Mouse (Mus musculus) MEL (cell line): ENCODE results near the gene E130308A19Rik. TPM values are rescaled to one million over a fixed set of nuclear protein-coding genes. Genes with fewer than 3 reads are reported as not detected.

Experiments
- DNase-seq: peaks from one replicate; pipeline ENCODE4 v3.0.0; 2011; ENCODE audit warnings: low read depth, low spot score
- H3K27ac ChIP-seq: 2 replicates; pipeline ENCODE4 v1.5.1; 2012; ENCODE audit warnings: low read depth, mild to moderate bottlenecking, control low read depth, low read length, moderate library complexity; ENCODE audit not compliant: control insufficient read depth
- H3K27me3 ChIP-seq, 2 experiments: fragments of 150-350 bp in 1 of 2; sonication (generic) in 1 of 2; 2 replicates each; pipeline ENCODE4 v1.6.1; 2012; ENCODE audit warnings: low read length in 2 of 2, mild to moderate bottlenecking in 2 of 2, improper control_type of control experiment in 1 of 2, moderate library complexity in 1 of 2; ENCODE audit not compliant: insufficient read depth in 2 of 2, control insufficient read depth in 1 of 2
- H3K36me3 ChIP-seq, 2 experiments: 2 replicates each; pipeline ENCODE4 v1.6.1; 2012 to 2014; ENCODE audit warnings: low read length in 2 of 2, improper control_type of control experiment in 1 of 2, inconsistent platforms in 1 of 2, mild to moderate bottlenecking in 1 of 2; ENCODE audit not compliant: insufficient read depth in 2 of 2, control insufficient read depth in 1 of 2
- H3K4me1 ChIP-seq, 2 experiments: fragments of 150-350 bp in 1 of 2; sonication (generic) in 1 of 2; 2 replicates each; pipeline ENCODE4 v1.6.1; 2012; ENCODE audit warnings: low read length in 2 of 2, improper control_type of control experiment in 1 of 2, mild to moderate bottlenecking in 1 of 2; ENCODE audit not compliant: insufficient read depth in 2 of 2, control insufficient read depth in 1 of 2
- H3K4me3 ChIP-seq, 2 experiments: fragments of 150-350 bp in 1 of 2; sonication (generic) in 1 of 2; 2 replicates each; pipeline ENCODE4 v1.5.1; 2012; ENCODE audit warnings: low read depth in 2 of 2, low read length in 2 of 2, mild to moderate bottlenecking in 2 of 2, moderate library complexity in 2 of 2, control low read depth in 1 of 2, improper control_type of control experiment in 1 of 2; ENCODE audit not compliant: control insufficient read depth in 1 of 2, insufficient read depth in 1 of 2
- H3K79me2 ChIP-seq: 2 replicates; pipeline ENCODE4 v1.6.1; 2012; ENCODE audit warnings: mild to moderate bottlenecking, low read length, moderate library complexity; ENCODE audit not compliant: control insufficient read depth, poor library complexity, insufficient read depth
- H3K9ac ChIP-seq: 2 replicates; pipeline ENCODE4 v1.6.1; 2012; ENCODE audit warnings: low read depth, mild to moderate bottlenecking, control low read depth, low read length, moderate library complexity; ENCODE audit not compliant: control insufficient read depth, poor library complexity, severe bottlenecking
- H3K9me3 ChIP-seq: fragments of 150-350 bp; sonication (generic); replicated peaks from 2 replicates; pipeline ENCODE4 v1.6.1; 2012; ENCODE audit warnings: mild to moderate bottlenecking, low read length, improper control_type of control experiment, moderate library complexity; ENCODE audit not compliant: insufficient read depth
- BHLHE40 ChIP-seq: IDR thresholded peaks from 2 replicates; pipeline ENCODE4 v1.6.1; 2012; ENCODE audit warnings: low read depth, mild to moderate bottlenecking, inconsistent platforms, low read length, improper control_type of control experiment, borderline replicate concordance
- CHD1 ChIP-seq: IDR thresholded peaks from 2 replicates; pipeline ENCODE4 v1.6.1; 2012; ENCODE audit warnings: low read depth, mild to moderate bottlenecking, inconsistent platforms, low read length, improper control_type of control experiment
- CHD2 ChIP-seq: IDR thresholded peaks from 2 replicates; pipeline ENCODE4 v1.6.1; 2011; ENCODE audit warnings: low read length, improper control_type of control experiment
- E2F4 ChIP-seq: IDR thresholded peaks from 2 replicates; pipeline ENCODE4 v1.6.1; 2011; ENCODE audit warnings: low read depth, low read length, improper control_type of control experiment, borderline replicate concordance
- ELF1 ChIP-seq: IDR thresholded peaks from 2 replicates; pipeline ENCODE4 v1.6.1; 2014; ENCODE audit warnings: low read depth, mild to moderate bottlenecking, inconsistent platforms, low read length, improper control_type of control experiment, moderate library complexity
- EP300 ChIP-seq, 2 experiments: IDR thresholded peaks; 2 replicates each; pipeline ENCODE4 v1.6.1; 2011; ENCODE audit warnings: improper control_type of control experiment in 2 of 2, low read length in 2 of 2, low read depth in 1 of 2, mild to moderate bottlenecking in 1 of 2
- ETS1 ChIP-seq: IDR thresholded peaks from 2 replicates; pipeline ENCODE4 v1.6.1; 2012; ENCODE audit warnings: low read depth, mild to moderate bottlenecking, inconsistent platforms, low read length, improper control_type of control experiment, moderate library complexity
- GABPA ChIP-seq: IDR thresholded peaks from 2 replicates; pipeline ENCODE4 v1.6.1; 2012; ENCODE audit warnings: low read depth, mild to moderate bottlenecking, inconsistent platforms, low read length, improper control_type of control experiment, moderate library complexity
- GATA1 ChIP-seq: IDR thresholded peaks from 2 replicates; pipeline ENCODE4 v1.6.1; 2011; ENCODE audit warnings: low read depth, low read length, improper control_type of control experiment
- HCFC1 ChIP-seq: IDR thresholded peaks from 2 replicates; pipeline ENCODE4 v1.6.1; 2012; ENCODE audit warnings: low read depth, mild to moderate bottlenecking, inconsistent platforms, low read length, improper control_type of control experiment, moderate library complexity
- JUND ChIP-seq: IDR thresholded peaks from 2 replicates; pipeline ENCODE4 v1.6.1; 2011; ENCODE audit warnings: low read depth, mild to moderate bottlenecking, improper control_type of control experiment, low read length
- KAT2A ChIP-seq: conservative IDR thresholded peaks from 2 replicates; pipeline ENCODE4 v1.6.1; 2012; ENCODE audit warnings: low read depth, low read length, improper control_type of control experiment, inconsistent platforms
- MAFK ChIP-seq: IDR thresholded peaks from 2 replicates; pipeline ENCODE4 v1.6.1; 2011; ENCODE audit warnings: low read depth, mild to moderate bottlenecking, low read length, improper control_type of control experiment, borderline replicate concordance
- MAX ChIP-seq: IDR thresholded peaks from 2 replicates; pipeline ENCODE4 v1.6.1; 2011; ENCODE audit warnings: low read length, improper control_type of control experiment
- MAZ ChIP-seq: IDR thresholded peaks from 2 replicates; pipeline ENCODE4 v1.6.1; 2012; ENCODE audit warnings: low read depth, mild to moderate bottlenecking, inconsistent platforms, low read length, improper control_type of control experiment
- MYB ChIP-seq: IDR thresholded peaks from 2 replicates; pipeline ENCODE4 v1.6.1; 2011; ENCODE audit warnings: mild to moderate bottlenecking, low read depth, low read length, improper control_type of control experiment
- MYC ChIP-seq: IDR thresholded peaks from 2 replicates; pipeline ENCODE4 v1.6.1; 2011; ENCODE audit warnings: low read depth, mild to moderate bottlenecking, low read length, improper control_type of control experiment, moderate library complexity
- NELFE ChIP-seq: IDR thresholded peaks from 2 replicates; pipeline ENCODE4 v1.6.1; 2011; ENCODE audit warnings: low read depth, low read length, improper control_type of control experiment
- NRF1 ChIP-seq: IDR thresholded peaks from 2 replicates; pipeline ENCODE4 v1.6.1; 2014; ENCODE audit warnings: low read depth, mild to moderate bottlenecking, inconsistent platforms, low read length, improper control_type of control experiment, moderate library complexity; ENCODE audit not compliant: poor library complexity, insufficient read depth, severe bottlenecking
- POLR2AphosphoS5 ChIP-seq: IDR thresholded peaks from 2 replicates; pipeline ENCODE4 v1.6.1; 2012; ENCODE audit warnings: low read depth, borderline replicate concordance, mild to moderate bottlenecking, inconsistent platforms, low read length, moderate library complexity, mixed read lengths
- RAD21 ChIP-seq: IDR thresholded peaks from 2 replicates; pipeline ENCODE4 v1.6.1; 2011; ENCODE audit warnings: mild to moderate bottlenecking, low read depth, low read length, improper control_type of control experiment
- RCOR1 ChIP-seq: IDR thresholded peaks from 2 replicates; pipeline ENCODE4 v1.6.1; 2012; ENCODE audit warnings: low read depth, mild to moderate bottlenecking, inconsistent platforms, low read length, improper control_type of control experiment
- SIN3A ChIP-seq: IDR thresholded peaks from 2 replicates; pipeline ENCODE4 v1.6.1; 2012; ENCODE audit warnings: low read length, improper control_type of control experiment, inconsistent platforms
- SMC3 ChIP-seq: IDR thresholded peaks from 2 replicates; pipeline ENCODE4 v1.6.1; 2011; ENCODE audit warnings: low read depth, low read length, improper control_type of control experiment
- TBP ChIP-seq: IDR thresholded peaks from 2 replicates; pipeline ENCODE4 v1.8.0; 2011; ENCODE audit warnings: low read depth, low read length, improper control_type of control experiment
- TCF12 ChIP-seq: IDR thresholded peaks from 2 replicates; pipeline ENCODE4 v1.6.1; 2014; ENCODE audit warnings: low read depth, mild to moderate bottlenecking, inconsistent platforms, low read length, improper control_type of control experiment, moderate library complexity
- UBTF ChIP-seq: IDR thresholded peaks from 2 replicates; pipeline ENCODE4 v1.6.1; 2012; ENCODE audit warnings: low read depth, mild to moderate bottlenecking, inconsistent platforms, low read length, improper control_type of control experiment, moderate library complexity, borderline replicate concordance; ENCODE audit not compliant: insufficient read depth
- USF2 ChIP-seq, 2 experiments: IDR thresholded peaks; 2 replicates each; pipeline ENCODE4 v1.6.1; 2011 to 2012; ENCODE audit warnings: improper control_type of control experiment in 2 of 2, low read length in 2 of 2, borderline replicate concordance in 1 of 2, inconsistent platforms in 1 of 2, low read depth in 1 of 2, mild to moderate bottlenecking in 1 of 2; ENCODE audit not compliant: insufficient read depth in 1 of 2
- ZC3H11A ChIP-seq: IDR thresholded peaks from 2 replicates; pipeline ENCODE4 v1.6.1; 2012; ENCODE audit warnings: low read depth, mild to moderate bottlenecking, inconsistent platforms, low read length, improper control_type of control experiment
- ZKSCAN1 ChIP-seq: IDR thresholded peaks from 2 replicates; pipeline ENCODE4 v1.6.1; 2012; ENCODE audit warnings: low read depth, mild to moderate bottlenecking, inconsistent platforms, low read length, improper control_type of control experiment, moderate library complexity
- ZMIZ1 ChIP-seq: IDR thresholded peaks from 2 replicates; pipeline ENCODE4 v1.6.1; 2012; ENCODE audit warnings: low read depth, mild to moderate bottlenecking, inconsistent platforms, low read length, improper control_type of control experiment, moderate library complexity
- ZNF384 ChIP-seq: IDR thresholded peaks from 2 replicates; pipeline ENCODE4 v1.6.1; 2012; ENCODE audit warnings: low read depth, mild to moderate bottlenecking, inconsistent platforms, low read length, improper control_type of control experiment
- polyA plus RNA-seq, 2 experiments: library from polyadenylated mRNA; stranded (reverse) in 1 of 2; unstranded in 1 of 2; fragments of >175 nt in 1 of 2; fragments of >200 nt in 1 of 2; gene quantifications; 2 replicates each; pipeline versions ENCODE4 v1.2.1 to v1.2.4; 2012; ENCODE audit warnings: low replicate concordance in 2 of 2, low read depth in 1 of 2; ENCODE audit not compliant: insufficient read length in 2 of 2, insufficient read depth in 1 of 2, missing spikeins in 1 of 2
- total RNA-seq: library from RNA; depleted of rRNA; stranded (reverse); fragments of 300-350 nt; gene quantifications from 2 replicates; pipeline ENCODE4 v1.2.3, GENCODE M21; 2012

E130308A19Rik gene
- total and polyA plus RNA-seq, 3 experiments, result 4.0 to 12.5 TPM; not detected in 1

DNA sequence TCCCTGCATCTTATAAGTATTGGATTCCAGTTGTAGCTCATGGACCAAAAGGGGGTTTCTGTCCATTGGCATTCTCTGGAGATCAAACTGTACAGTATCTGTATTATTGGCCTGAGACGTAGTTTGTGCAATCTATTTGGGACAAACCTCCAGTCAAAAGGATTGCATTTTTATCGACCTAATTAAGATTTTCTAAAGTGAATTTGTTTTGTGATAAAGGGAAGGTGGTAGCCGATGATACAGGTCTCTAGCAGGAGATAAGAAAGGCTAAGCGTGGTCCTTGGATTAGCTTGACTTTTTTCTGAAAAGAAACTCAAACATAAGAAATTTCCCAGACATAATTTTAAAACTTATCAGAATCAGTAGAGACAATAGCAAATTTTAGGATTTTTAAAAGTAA lies 99.6 kb downstream of the E130308A19Rik start:
- Histone ChIP-seq H3K27ac (no peak overlapping the region), H3K4me3 (no peak overlapping the region), H3K36me3 (peaks cover 0 to 12% of the 10 kb centered on the region in 2 experiments; a peak in 2 of 4 replicates), H3K27me3 (no peaks in the 10 kb centered on the region), H3K9ac (no peak overlapping the region)
- no peak for DNase-seq
- TF ChIP-seq ETS1, result no peak
- TF ChIP-seq TBP, result no peak
- TF ChIP-seq NRF1, result no peak
- TF ChIP-seq CHD2, result no peak
- no peak for TF ChIP-seq GABPA
- no peak for TF ChIP-seq ZC3H11A
- no peak for TF ChIP-seq SMC3
- no peak for TF ChIP-seq MAFK
- TF ChIP-seq GATA1, result peak; percentile 80
- no peak for TF ChIP-seq KAT2A
- TF ChIP-seq TCF12, result peak; percentile 79; the same call in 1 of the 2 replicates
- TF ChIP-seq POLR2AphosphoS5, result no peak
- peak; percentile 68 for TF ChIP-seq EP300 (IDR thresholded peaks at IDR 0.05; ENCODE audit: low read depth in 1 of 2, low read length in 2 of 2)
- TF ChIP-seq MAX, result no peak
- no peak for TF ChIP-seq MAZ
- TF ChIP-seq ZKSCAN1, result no peak
- TF ChIP-seq E2F4, result no peak
- no peak for TF ChIP-seq RAD21
- TF ChIP-seq ZMIZ1, result no peak
- no peak for TF ChIP-seq HCFC1
- no peak for TF ChIP-seq UBTF
- no peak for TF ChIP-seq SIN3A
- no peak for TF ChIP-seq JUND
- no peak for TF ChIP-seq CHD1
- TF ChIP-seq NELFE, result no peak
- TF ChIP-seq USF2 (IDR thresholded peaks at IDR 0.05; ENCODE audit: borderline replicate concordance in 1 of 2, insufficient read depth in 1 of 2, low read depth in 1 of 2, low read length in 2 of 2), result no peak
- TF ChIP-seq BHLHE40, result no peak
- TF ChIP-seq MYC, result no peak
- TF ChIP-seq ELF1, result no peak
- peak; percentile 82 for TF ChIP-seq RCOR1
- TF ChIP-seq ZNF384, result no peak
- TF ChIP-seq MYB, result no peak
- TF ChIP-seq, all 39 proteins: peak for 4
- Histone ChIP-seq H3K79me2 (no peaks in the 10 kb centered on the region; the same call in 1 of the 2 replicates), H3K4me1 (peaks cover 0 to 2% of the 10 kb centered on the region in 2 experiments; a peak in 2 of 4 replicates), H3K9me3 (no peaks in the 10 kb centered on the region)
